Mouse (Mus musculus): ENCODE data around the gene Slc38a9. TPM values are rescaled to one million over a fixed set of nuclear protein-coding genes. Genes with fewer than 3 reads are reported as not detected.

Slc38a9 gene
- 25.5 and 26.5 TPM in 2 replicates for polyA plus RNA-seq (2014; fragmentation: Nextera tagmentation; extraction: Ambion mirVana)

GRCm38 (mm10) chr13:112660574-112661381 is at the start of gene Slc38a9:
Gene Slc38a9, plus strand, starts transcription at chr13:112660751.
- WGBS = under 1% methylated on average over 32 of the region's 33 CpGs
- peak; percentile 99 for ATAC-seq (ENCODE audit: low read depth)

DNA sequence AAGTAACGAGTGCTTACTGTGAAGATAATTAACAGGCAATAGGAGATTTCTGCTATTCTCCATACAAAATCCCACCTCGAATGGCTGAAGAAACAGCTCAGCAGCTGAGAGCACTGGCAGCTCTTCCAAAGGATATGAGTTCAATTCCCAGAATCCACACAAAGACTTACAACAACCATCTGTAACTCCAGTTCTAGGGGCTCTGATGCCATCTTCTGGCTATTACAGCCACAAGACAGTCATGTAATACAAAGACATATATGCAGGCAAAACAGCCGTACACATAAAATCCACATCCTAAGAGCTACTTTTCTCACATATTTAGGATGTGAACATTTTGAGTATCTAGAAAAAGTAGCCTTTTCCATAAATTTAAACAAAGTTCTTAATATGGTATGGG is 39.0 kb upstream of the Slc38a9 start:
- ATAC-seq (ENCODE audit: low read depth) = no peak
- H3K9me3 ChIP-seq (ENCODE audit: control insufficient read depth, low read length) = no peaks in the 10 kb centered on the region
- no peak overlapping the region for H3K27ac ChIP-seq (ENCODE audit: low read depth, low read length)
- 82% methylated on average over 3 of the region's 3 CpGs for WGBS
- H3K4me3 ChIP-seq (ENCODE audit: low read depth, low read length) = no peak overlapping the region
- H3K4me2 ChIP-seq (ENCODE audit: low read depth, low read length) = no peak overlapping the region
- no peaks in the 10 kb centered on the region for H3K36me3 ChIP-seq (ENCODE audit: control insufficient read depth, insufficient read depth, low read length)
- no peak overlapping the region for H3K9ac ChIP-seq (replicated peaks; ENCODE audit: low read depth, low read length)
- no peaks in the 10 kb centered on the region for H3K4me1 ChIP-seq (ENCODE audit: control insufficient read depth, insufficient read depth, low read length)
- H3K27me3 ChIP-seq (ENCODE audit: control insufficient read depth, insufficient read depth, low read length) = no peaks in the 10 kb centered on the region

More at GRCm38 (mm10) chr13:112660574-112661381, at the start of gene Slc38a9:
- Histone ChIP-seq H3K4me2 (ENCODE audit: low read depth, low read length) (peak within 1 kb of the TSS; percentile 83), H3K4me3 (ENCODE audit: low read depth, low read length) (peak within 1 kb of the TSS; percentile 76), H3K4me1 (ENCODE audit: control insufficient read depth, insufficient read depth, low read length) (peaks cover 5% of the 10 kb centered on the region; the same call in 1 of the 2 replicates), H3K9me3 (ENCODE audit: control insufficient read depth, low read length) (no peaks in the 10 kb centered on the region), H3K36me3 (ENCODE audit: control insufficient read depth, insufficient read depth, low read length) (no peaks in the 10 kb centered on the region), H3K9ac (replicated peaks; ENCODE audit: low read depth, low read length) (peak within 1 kb of the TSS; percentile 84), H3K27me3 (ENCODE audit: control insufficient read depth, insufficient read depth, low read length) (no peaks in the 10 kb centered on the region), H3K27ac (ENCODE audit: low read depth, low read length) (peak within 1 kb of the TSS; percentile 81)

DNA sequence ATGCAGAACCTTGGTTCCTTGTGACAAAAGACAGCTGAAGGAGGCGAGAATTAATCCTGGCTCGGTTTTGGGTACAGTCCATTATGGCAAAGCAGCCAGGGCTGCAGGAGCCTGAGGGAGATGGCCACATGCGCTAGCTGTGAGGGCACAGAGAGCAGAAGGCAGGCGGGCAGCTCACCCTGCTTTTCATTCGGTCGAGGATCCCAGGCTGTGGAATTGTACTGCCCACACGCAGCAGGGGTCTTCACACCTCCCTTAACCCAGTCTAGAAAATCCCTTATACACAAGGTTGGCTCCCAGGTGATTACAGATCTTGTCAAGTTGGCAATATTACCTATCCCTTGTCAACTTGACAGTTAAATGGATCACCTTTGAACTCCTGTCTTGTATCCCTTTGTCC is 36.9 kb upstream of the Slc38a9 start:
- H3K4me3 ChIP-seq (ENCODE audit: low read depth, low read length) = no peak overlapping the region
- 55% methylated on average over 7 of the region's 7 CpGs for WGBS
- no peak overlapping the region for H3K4me2 ChIP-seq (ENCODE audit: low read depth, low read length)

DNA sequence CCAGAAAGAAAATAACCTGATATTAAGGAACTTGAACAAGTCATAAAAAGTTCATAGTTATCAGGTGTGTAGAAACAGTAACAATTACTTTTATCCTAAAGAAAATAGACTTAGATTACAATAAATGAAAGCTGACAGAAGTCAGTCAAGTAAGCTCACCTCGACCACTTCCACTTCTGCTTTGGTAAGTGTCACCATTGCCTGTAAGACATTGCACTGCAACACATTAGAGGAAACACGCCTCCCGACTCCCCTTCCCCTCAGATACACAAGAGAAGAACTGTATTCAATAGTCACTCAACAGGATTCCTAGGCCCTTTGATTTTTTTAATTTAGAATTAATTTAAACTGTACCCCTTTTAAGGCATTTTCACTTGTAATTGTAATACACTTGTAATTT is 35.9 kb upstream of the Slc38a9 start:
- no peak for ATAC-seq (ENCODE audit: low read depth)
- no peaks in the 10 kb centered on the region for H3K4me1 ChIP-seq (ENCODE audit: control insufficient read depth, insufficient read depth, low read length)
- no peaks in the 10 kb centered on the region for H3K9me3 ChIP-seq (ENCODE audit: control insufficient read depth, low read length)
- H3K36me3 ChIP-seq (ENCODE audit: control insufficient read depth, insufficient read depth, low read length) = no peaks in the 10 kb centered on the region
- H3K27me3 ChIP-seq (ENCODE audit: control insufficient read depth, insufficient read depth, low read length) = no peaks in the 10 kb centered on the region
- no peak overlapping the region for H3K4me3 ChIP-seq (ENCODE audit: low read depth, low read length)
- H3K27ac ChIP-seq (ENCODE audit: low read depth, low read length) = no peak overlapping the region
- no peak overlapping the region for H3K4me2 ChIP-seq (ENCODE audit: low read depth, low read length)
- no peak overlapping the region for H3K9ac ChIP-seq (replicated peaks; ENCODE audit: low read depth, low read length)
- WGBS = 88% methylated on average over 3 of the region's 3 CpGs

More for the DNA sequence above, 36.9 kb upstream of the Slc38a9 start:
- no peak overlapping the region for H3K9ac ChIP-seq (replicated peaks; ENCODE audit: low read depth, low read length)
- no peak for ATAC-seq (ENCODE audit: low read depth)
- no peaks in the 10 kb centered on the region for H3K36me3 ChIP-seq (ENCODE audit: control insufficient read depth, insufficient read depth, low read length)
- H3K4me1 ChIP-seq (ENCODE audit: control insufficient read depth, insufficient read depth, low read length) = no peaks in the 10 kb centered on the region
- H3K27ac ChIP-seq (ENCODE audit: low read depth, low read length) = no peak overlapping the region
- H3K9me3 ChIP-seq (ENCODE audit: control insufficient read depth, low read length) = no peaks in the 10 kb centered on the region
- no peaks in the 10 kb centered on the region for H3K27me3 ChIP-seq (ENCODE audit: control insufficient read depth, insufficient read depth, low read length)

GRCm38 (mm10) chr13:112625566-112625965 is 35.0 kb upstream of the Slc38a9 start:
- Histone ChIP-seq H3K27me3 (ENCODE audit: control insufficient read depth, insufficient read depth, low read length) (no peaks in the 10 kb centered on the region), H3K27ac (ENCODE audit: low read depth, low read length) (no peak overlapping the region), H3K4me2 (ENCODE audit: low read depth, low read length) (no peak overlapping the region), H3K36me3 (ENCODE audit: control insufficient read depth, insufficient read depth, low read length) (no peaks in the 10 kb centered on the region), H3K4me3 (ENCODE audit: low read depth, low read length) (no peak overlapping the region), H3K9me3 (ENCODE audit: control insufficient read depth, low read length) (no peaks in the 10 kb centered on the region), H3K9ac (replicated peaks; ENCODE audit: low read depth, low read length) (no peak overlapping the region), H3K4me1 (ENCODE audit: control insufficient read depth, insufficient read depth, low read length) (no peaks in the 10 kb centered on the region)
- no peak for ATAC-seq (ENCODE audit: low read depth)

- no peak overlapping the region for H3K4me2 ChIP-seq (ENCODE audit: low read depth, low read length)
- WGBS = 67% methylated on average over 7 of the region's 7 CpGs
- no peak overlapping the region for H3K27ac ChIP-seq (ENCODE audit: low read depth, low read length)
- H3K4me3 ChIP-seq (ENCODE audit: low read depth, low read length) = no peak overlapping the region
- no peaks in the 10 kb centered on the region for H3K27me3 ChIP-seq (ENCODE audit: control insufficient read depth, insufficient read depth, low read length)
- no peaks in the 10 kb centered on the region for H3K4me1 ChIP-seq (ENCODE audit: control insufficient read depth, insufficient read depth, low read length)
- H3K36me3 ChIP-seq (ENCODE audit: control insufficient read depth, insufficient read depth, low read length) = no peaks in the 10 kb centered on the region
- no peaks in the 10 kb centered on the region for H3K9me3 ChIP-seq (ENCODE audit: control insufficient read depth, low read length)
- no peak overlapping the region for H3K9ac ChIP-seq (replicated peaks; ENCODE audit: low read depth, low read length)
- no peak for ATAC-seq (ENCODE audit: low read depth)
These were observed 25.2 kb upstream of the Slc38a9 start for GRCm38 (mm10) chr13:112635174-112635837.

GRCm38 (mm10) chr13:112636498-112636897 is 24.1 kb upstream of the Slc38a9 start:
- ATAC-seq (ENCODE audit: low read depth) = no peak
- H3K9me3 ChIP-seq (ENCODE audit: control insufficient read depth, low read length) = no peaks in the 10 kb centered on the region
- H3K4me2 ChIP-seq (ENCODE audit: low read depth, low read length) = no peak overlapping the region
- H3K27ac ChIP-seq (ENCODE audit: low read depth, low read length) = no peak overlapping the region
- no peak overlapping the region for H3K9ac ChIP-seq (replicated peaks; ENCODE audit: low read depth, low read length)
- H3K4me1 ChIP-seq (ENCODE audit: control insufficient read depth, insufficient read depth, low read length) = no peaks in the 10 kb centered on the region
- H3K4me3 ChIP-seq (ENCODE audit: low read depth, low read length) = no peak overlapping the region
- 53% methylated on average over 3 of the region's 3 CpGs for WGBS
- no peaks in the 10 kb centered on the region for H3K36me3 ChIP-seq (ENCODE audit: control insufficient read depth, insufficient read depth, low read length)
- no peaks in the 10 kb centered on the region for H3K27me3 ChIP-seq (ENCODE audit: control insufficient read depth, insufficient read depth, low read length)

GRCm38 (mm10) chr13:112639111-112639510 is 21.4 kb upstream of the Slc38a9 start:
- no peaks in the 10 kb centered on the region for H3K27me3 ChIP-seq (ENCODE audit: control insufficient read depth, insufficient read depth, low read length)
- WGBS = 64% methylated on average over 4 of the region's 4 CpGs
- H3K9me3 ChIP-seq (ENCODE audit: control insufficient read depth, low read length) = no peaks in the 10 kb centered on the region
- no peaks in the 10 kb centered on the region for H3K4me1 ChIP-seq (ENCODE audit: control insufficient read depth, insufficient read depth, low read length)
- no peaks in the 10 kb centered on the region for H3K36me3 ChIP-seq (ENCODE audit: control insufficient read depth, insufficient read depth, low read length)
- H3K27ac ChIP-seq (ENCODE audit: low read depth, low read length) = no peak overlapping the region
- no peak for ATAC-seq (ENCODE audit: low read depth)
- H3K4me2 ChIP-seq (ENCODE audit: low read depth, low read length) = no peak overlapping the region
- H3K4me3 ChIP-seq (ENCODE audit: low read depth, low read length) = no peak overlapping the region
- no peak overlapping the region for H3K9ac ChIP-seq (replicated peaks; ENCODE audit: low read depth, low read length)

GRCm38 (mm10) chr13:112642897-112643296 is 17.7 kb upstream of the Slc38a9 start:
- 94% methylated on average over 3 of the region's 3 CpGs for WGBS

More at GRCm38 (mm10) chr13:112642897-112643296, 17.7 kb upstream of the Slc38a9 start:
- Histone ChIP-seq H3K9ac (replicated peaks; ENCODE audit: low read depth, low read length) (no peak overlapping the region), H3K4me2 (ENCODE audit: low read depth, low read length) (no peak overlapping the region), H3K9me3 (ENCODE audit: control insufficient read depth, low read length) (no peaks in the 10 kb centered on the region), H3K27ac (ENCODE audit: low read depth, low read length) (no peak overlapping the region), H3K4me1 (ENCODE audit: control insufficient read depth, insufficient read depth, low read length) (no peaks in the 10 kb centered on the region), H3K36me3 (ENCODE audit: control insufficient read depth, insufficient read depth, low read length) (no peaks in the 10 kb centered on the region), H3K4me3 (ENCODE audit: low read depth, low read length) (no peak overlapping the region), H3K27me3 (ENCODE audit: control insufficient read depth, insufficient read depth, low read length) (no peaks in the 10 kb centered on the region)
- no peak for ATAC-seq (ENCODE audit: low read depth)
